Mouse (Mus musculus) embryonic facial prominence, embryonic 11.5 days (tissue): Measurements from ENCODE around the gene Trim50. TPM values are rescaled to one million over a fixed set of nuclear protein-coding genes. Genes with fewer than 3 reads are reported as not detected.

Source experiments
- ATAC-seq: fragments of 200-750 bp; cut with Nextera tagmentation; replicated peaks from 2 replicates; pipeline ENCODE4 v1.8.0; 2017; ENCODE audit warnings: low read depth; ENCODE audit not compliant: insufficient number of reproducible peaks, low FRiP score, low TSS enrichment
- DNase-seq: peaks from one replicate; pipeline ENCODE4 v3.0.0-alpha.2; 2015; ENCODE audit warnings: low spot score
- H3K27ac ChIP-seq: fragments of 300-500 bp; sonication (generic); replicated peaks from 2 replicates; pipeline ENCODE4 v1.5.1; 2014; ENCODE audit warnings: mild to moderate bottlenecking, low read depth, low read length, control low read depth
- H3K27me3 ChIP-seq: fragments of 300-500 bp; sonication (generic); 2 replicates; pipeline ENCODE4 v1.6.1; 2014; ENCODE audit warnings: mild to moderate bottlenecking, low read length, moderate library complexity, mixed read lengths; ENCODE audit not compliant: control insufficient read depth, insufficient read depth
- H3K36me3 ChIP-seq: fragments of 300-500 bp; sonication (generic); replicated peaks from 2 replicates; pipeline ENCODE4 v1.6.1; 2014; ENCODE audit warnings: low read depth, mild to moderate bottlenecking, low read length, moderate library complexity, mixed read lengths; ENCODE audit not compliant: control insufficient read depth, insufficient read depth
- H3K4me1 ChIP-seq: fragments of 300-500 bp; sonication (generic); 2 replicates; pipeline ENCODE4 v1.6.1; 2014; ENCODE audit warnings: low read length, mixed read lengths; ENCODE audit not compliant: control insufficient read depth, insufficient read depth
- H3K4me2 ChIP-seq: fragments of 300-500 bp; sonication (generic); 2 replicates; pipeline ENCODE4 v1.6.1; 2014; ENCODE audit warnings: low read depth, mild to moderate bottlenecking, control low read depth, low read length, moderate library complexity
- H3K4me3 ChIP-seq: fragments of 300-500 bp; sonication (generic); 2 replicates; pipeline ENCODE4 v1.5.1; 2014; ENCODE audit warnings: low read depth, low read length, control low read depth
- H3K9ac ChIP-seq: fragments of 300-500 bp; sonication (generic); replicated peaks from 2 replicates; pipeline ENCODE4 v1.6.1; 2014; ENCODE audit warnings: mild to moderate bottlenecking, control low read depth, low read length
- H3K9me3 ChIP-seq: fragments of 300-500 bp; sonication (generic); replicated peaks from 2 replicates; pipeline ENCODE4 v1.6.1; 2016; ENCODE audit warnings: mild to moderate bottlenecking, low read length, inconsistent platforms, mixed read lengths; ENCODE audit not compliant: control insufficient read depth
- WGBS: fragments of 180-500 bp; shearing (Covaris S2); extraction: QIAGEN DNeasy Blood & Tissue Kit; methylation state at CpG from one replicate; pipeline ENCODE4 v1.1.7; 2014; 5-methylcytosine and 5-hydroxymethylcytosine counted together
- polyA plus RNA-seq: library from polyadenylated mRNA; unstranded; fragments of >200 nt; fragmentation: Nextera tagmentation; extraction: Ambion mirVana; gene quantifications from 2 replicates; pipeline ENCODE4 v1.2.1, GENCODE M21; 2014

The Trim50 gene
- polyA plus RNA-seq, 1 experiment from 2014 or later, result not detected

DNA sequence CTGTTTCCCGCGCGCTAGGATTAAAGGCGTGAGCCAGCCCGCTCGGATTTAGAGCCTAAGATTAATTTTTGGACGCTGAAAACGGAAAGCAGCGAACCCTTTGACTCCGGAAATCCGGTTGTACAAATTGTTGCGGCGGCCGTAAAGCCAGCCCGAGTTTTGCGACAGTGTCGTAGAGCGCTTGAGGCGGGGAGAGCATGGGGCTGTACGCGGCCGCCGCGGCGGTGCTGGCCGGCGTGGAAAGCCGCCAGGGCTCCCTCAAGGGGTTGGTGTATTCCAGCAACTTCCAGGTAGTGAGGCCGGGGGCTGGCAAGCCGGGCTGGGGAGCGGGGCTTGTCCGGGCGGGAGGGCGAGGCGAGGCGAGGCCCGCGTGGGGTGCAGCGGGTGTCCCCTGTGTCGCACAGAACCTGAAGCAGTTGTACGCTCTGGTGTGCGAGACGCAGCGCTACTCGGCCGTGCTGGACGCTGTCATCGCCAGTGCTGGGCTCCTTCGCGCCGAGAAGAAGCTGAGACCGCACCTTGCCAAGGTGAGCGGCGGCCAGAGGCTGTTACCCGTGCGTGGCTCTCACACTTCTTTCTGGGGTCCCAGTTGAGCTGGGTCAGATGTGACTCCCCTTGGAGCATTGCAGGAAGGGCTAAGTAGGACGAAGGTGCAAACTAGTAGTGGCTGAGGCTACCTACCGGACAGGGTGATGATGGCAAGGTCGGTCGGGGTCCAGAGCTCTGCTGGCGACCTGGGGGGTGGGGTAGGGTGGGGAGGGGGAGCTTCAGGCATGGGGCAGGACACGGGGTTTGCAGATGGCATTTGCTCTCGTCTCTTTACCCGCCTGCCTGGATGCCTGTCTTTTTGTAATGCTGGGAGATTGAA is 16.9 kb downstream of the Trim50 start, which contains the start of gene Nsun5:
Gene Nsun5 (plus strand): TSS at position 167 of the 868 bp plus-strand sequence.
- peaks cover 11% of the 10 kb centered on the region for H3K36me3 ChIP-seq
- peak within 1 kb of the TSS; percentile 76 for H3K4me3 ChIP-seq
- H3K4me2 ChIP-seq, result peak within 1 kb of the TSS; percentile 85
- H3K27ac ChIP-seq, result no peak within 1 kb of the TSS
- H3K9ac ChIP-seq, result peak within 1 kb of the TSS; percentile 74
- no peaks in the 10 kb centered on the region for H3K27me3 ChIP-seq
- no peaks in the 10 kb centered on the region for H3K9me3 ChIP-seq
- DNase-seq (peak; percentile 99), ATAC-seq (peak; percentile 55)
- under 1% methylated on average over 64 of the region's 64 CpGs for WGBS
- no peaks in the 10 kb centered on the region; the same call in 1 of the 2 replicates for H3K4me1 ChIP-seq

DNA sequence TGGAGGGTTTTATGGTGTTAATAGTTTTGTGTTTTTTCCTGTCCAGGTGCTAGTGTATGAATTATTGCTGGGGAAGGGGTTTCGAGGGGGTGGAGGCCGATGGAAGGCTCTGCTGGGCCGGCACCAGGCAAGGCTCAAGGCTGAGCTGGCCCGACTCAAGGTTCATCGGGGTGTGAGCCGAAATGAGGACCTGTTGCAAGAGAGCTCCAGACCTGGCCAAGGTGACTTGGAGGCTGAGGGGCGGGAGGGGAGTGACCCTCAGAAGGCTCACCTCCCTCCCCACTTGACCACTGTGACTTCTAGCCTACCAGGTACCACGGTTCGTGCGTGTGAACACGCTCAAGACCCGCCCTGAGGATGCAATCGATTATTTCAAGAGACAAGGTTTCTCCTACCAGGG is 18.1 kb downstream of the Trim50 start:
- ATAC-seq, result no peak
- no peaks in the 10 kb centered on the region for H3K27me3 ChIP-seq
- no peaks in the 10 kb centered on the region; the same call in 1 of the 2 replicates for H3K4me1 ChIP-seq
- H3K4me2 ChIP-seq, result no peak overlapping the region; the same call in 1 of the 2 replicates
- peaks cover 12% of the 10 kb centered on the region for H3K36me3 ChIP-seq
- DNase-seq, result no peak
- H3K9me3 ChIP-seq, result no peaks in the 10 kb centered on the region
- 96% methylated on average over 13 of the region's 13 CpGs for WGBS
- no peak overlapping the region for H3K9ac ChIP-seq
- 0 out of 2 replicates have a peak overlapping the region, but pooled peaks have one; percentile 76 for H3K4me3 ChIP-seq
- no peak overlapping the region for H3K27ac ChIP-seq

DNA sequence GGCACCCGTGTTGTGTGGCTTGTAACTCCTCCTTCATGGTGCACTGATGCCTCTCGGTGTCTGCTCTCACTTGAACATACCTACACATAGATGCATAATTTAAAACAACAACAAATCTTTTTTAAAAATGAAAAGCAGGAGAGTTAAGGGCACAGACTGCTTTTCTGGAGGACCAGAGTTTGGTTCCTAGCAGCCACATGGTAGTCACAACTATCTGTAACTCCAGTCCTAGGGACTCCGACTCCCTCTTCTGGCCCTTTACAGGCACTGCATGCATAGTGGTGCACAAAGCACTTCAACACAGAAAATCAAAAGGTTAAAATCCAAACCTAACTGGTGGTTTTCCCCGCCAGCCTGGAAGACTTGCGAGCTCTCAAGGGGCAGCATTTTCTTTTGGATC is 20.5 kb downstream of the Trim50 start:
- no peak for DNase-seq
- Histone ChIP-seq H3K4me3 (no peak overlapping the region), H3K27ac (no peak overlapping the region), H3K4me1 (no peaks in the 10 kb centered on the region; the same call in 1 of the 2 replicates), H3K27me3 (no peaks in the 10 kb centered on the region), H3K36me3 (peaks cover 25% of the 10 kb centered on the region), H3K9me3 (no peaks in the 10 kb centered on the region), H3K9ac (no peak overlapping the region), H3K4me2 (no peak overlapping the region)
- ATAC-seq, result no peak
- 94% methylated on average over 5 of the region's 5 CpGs for WGBS

DNA sequence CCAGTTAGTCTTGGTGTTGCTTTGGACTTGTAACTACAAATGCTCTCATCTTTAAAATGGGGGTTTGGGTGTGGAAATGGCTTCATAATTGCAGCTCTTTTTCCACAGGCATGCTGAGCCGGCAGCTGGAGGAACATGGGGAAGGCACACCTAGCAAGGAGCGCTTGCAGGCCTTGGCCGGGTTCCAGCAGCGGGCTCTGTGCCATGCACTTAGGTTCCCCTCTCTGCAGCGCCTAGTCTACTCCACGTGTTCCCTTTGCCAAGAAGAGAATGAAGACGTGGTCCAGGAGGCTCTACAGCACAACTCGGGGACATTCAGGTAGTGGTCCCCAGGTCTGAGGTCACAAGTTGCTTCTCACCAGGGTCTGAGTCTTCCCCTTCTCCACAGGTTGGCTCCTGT is 22.1 kb downstream of the Trim50 start:
- Histone ChIP-seq H3K9ac (no peak overlapping the region), H3K36me3 (peaks cover 34% of the 10 kb centered on the region), H3K27me3 (no peaks in the 10 kb centered on the region), H3K4me2 (no peak overlapping the region), H3K9me3 (no peaks in the 10 kb centered on the region), H3K27ac (no peak overlapping the region), H3K4me3 (no peak overlapping the region), H3K4me1 (no peaks in the 10 kb centered on the region; the same call in 1 of the 2 replicates)
- WGBS, result 89% methylated on average over 8 of the region's 8 CpGs
- DNase-seq (no peak), ATAC-seq (no peak)

DNA sequence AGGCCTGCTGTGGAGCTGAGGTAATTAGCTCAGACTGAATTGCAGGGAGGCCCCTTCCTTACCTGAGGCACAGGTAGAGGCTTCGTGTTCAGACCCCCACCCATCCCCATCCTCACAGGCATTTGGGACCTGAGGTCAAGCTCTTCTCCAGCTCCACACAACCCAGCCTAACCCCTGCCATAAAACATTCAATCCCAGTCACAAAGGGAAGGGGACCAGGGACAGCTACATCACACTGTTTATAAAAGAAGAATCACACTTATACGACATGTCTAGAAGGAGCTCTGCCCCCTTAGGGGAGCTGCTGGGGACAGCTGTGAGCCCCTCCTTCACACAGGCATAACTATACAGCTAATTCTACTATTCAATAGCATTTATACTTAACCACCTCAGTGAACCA is 23.2 kb downstream of the Trim50 start:
- Histone ChIP-seq H3K36me3 (peaks cover 42% of the 10 kb centered on the region), H3K4me1 (no peaks in the 10 kb centered on the region), H3K9me3 (no peaks in the 10 kb centered on the region), H3K4me3 (no peak overlapping the region), H3K4me2 (no peak overlapping the region), H3K9ac (no peak overlapping the region), H3K27me3 (no peaks in the 10 kb centered on the region), H3K27ac (no peak overlapping the region)
- 71% methylated on average over 2 of the region's 2 CpGs for WGBS
- DNase-seq (no peak), ATAC-seq (no peak)

DNA sequence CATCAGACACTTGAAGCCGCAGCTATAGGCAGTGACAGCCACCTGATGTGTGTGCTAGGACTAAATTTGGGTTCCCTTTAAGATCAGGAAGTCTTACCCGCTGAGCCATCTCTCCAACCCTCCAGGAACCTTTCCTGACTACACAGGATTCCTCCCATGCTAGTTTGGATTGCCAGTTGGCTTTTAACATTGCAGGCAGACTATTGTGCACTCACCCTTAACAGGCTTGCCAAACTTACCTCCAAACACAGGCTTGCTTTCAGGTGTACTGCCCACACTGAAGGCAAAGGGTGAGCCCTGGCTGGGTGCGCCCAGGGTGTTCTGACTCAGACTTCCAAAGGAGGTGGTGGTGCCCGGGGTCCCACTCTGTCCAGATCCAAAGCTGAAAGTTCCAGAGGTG is 27.6 kb downstream of the Trim50 start:
- 97% methylated on average over 4 of the region's 4 CpGs for WGBS
- Histone ChIP-seq H3K4me1 (no peaks in the 10 kb centered on the region), H3K4me3 (no peak overlapping the region), H3K27ac (no peak overlapping the region), H3K27me3 (no peaks in the 10 kb centered on the region), H3K36me3 (peaks cover 56% of the 10 kb centered on the region), H3K9ac (no peak overlapping the region), H3K9me3 (no peaks in the 10 kb centered on the region), H3K4me2 (no peak overlapping the region)
- ATAC-seq (no peak), DNase-seq (no peak)

DNA sequence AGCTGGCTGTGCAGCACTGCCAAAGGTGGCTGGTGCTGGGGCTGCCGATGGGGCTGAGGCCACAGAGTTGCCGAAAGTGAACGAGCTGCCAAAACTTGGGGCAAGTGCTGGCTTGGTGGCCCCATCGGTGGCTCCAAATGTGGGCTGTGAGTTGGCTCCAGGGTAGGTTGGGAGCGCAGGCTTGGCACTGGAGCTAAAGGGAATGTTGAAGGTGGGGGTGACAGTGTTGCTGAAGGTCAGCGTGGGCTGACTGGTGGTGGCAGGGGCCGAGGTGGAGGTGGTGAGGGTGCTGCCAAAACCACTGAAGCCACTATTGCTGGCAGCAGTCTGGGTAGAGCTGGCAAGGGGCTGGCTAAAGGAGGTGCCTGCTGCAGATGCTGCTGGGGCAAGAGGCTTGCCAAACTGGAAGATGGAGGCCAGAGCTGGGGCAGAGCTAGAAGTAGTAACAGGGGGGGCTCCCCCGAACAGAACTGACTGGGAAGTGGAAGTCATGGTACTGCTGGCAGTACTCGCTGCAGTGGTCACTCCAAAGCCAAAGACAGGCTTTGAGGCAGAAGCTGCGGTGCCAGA is 28.3 kb downstream of the Trim50 start:
- H3K4me3 ChIP-seq, result no peak overlapping the region

DNA sequence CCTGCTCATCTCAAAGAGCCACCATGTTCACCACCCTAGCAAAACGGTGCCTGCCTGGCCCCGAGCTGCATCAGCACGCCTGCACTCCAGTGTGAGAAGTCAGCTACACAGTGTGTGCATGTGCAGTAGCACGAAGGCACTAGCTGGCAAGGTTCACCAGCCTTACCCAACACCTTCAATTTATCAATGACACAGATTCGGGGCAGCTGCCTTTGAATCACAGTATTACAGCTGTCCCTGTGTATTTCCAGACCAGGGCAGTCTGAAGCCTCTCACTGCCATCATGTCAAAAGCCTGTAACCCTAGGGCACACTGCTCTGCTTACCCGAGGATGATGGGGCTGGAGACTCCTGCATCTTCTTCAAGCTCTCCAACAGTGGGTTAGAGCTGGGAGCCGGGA is 29.7 kb downstream of the Trim50 start:
- Histone ChIP-seq H3K4me3 (no peak overlapping the region), H3K4me1 (no peaks in the 10 kb centered on the region), H3K9ac (no peak overlapping the region), H3K9me3 (no peaks in the 10 kb centered on the region), H3K27ac (no peak overlapping the region), H3K36me3 (peaks cover 53% of the 10 kb centered on the region), H3K27me3 (no peaks in the 10 kb centered on the region), H3K4me2 (no peak overlapping the region)
- DNase-seq (no peak), ATAC-seq (no peak)
- 90% methylated on average over 7 of the region's 7 CpGs for WGBS

More for the DNA sequence above, 28.3 kb downstream of the Trim50 start:
- Histone ChIP-seq H3K9me3 (no peaks in the 10 kb centered on the region), H3K4me2 (no peak overlapping the region), H3K4me1 (no peaks in the 10 kb centered on the region), H3K36me3 (peaks cover 52% of the 10 kb centered on the region), H3K27me3 (no peaks in the 10 kb centered on the region), H3K9ac (no peak overlapping the region), H3K27ac (no peak overlapping the region)
- ATAC-seq, result no peak
- over 99% methylated on average over 10 of the region's 10 CpGs for WGBS
- no peak for DNase-seq
